Mouse (Mus musculus) testis, adult 2 months (tissue): ENCODE data around the gene Prm3.

Experiments used
- CTCF ChIP-seq: fragments of 200-500 bp; IDR thresholded peaks from 2 replicates; pipeline ENCODE4 v1.5.1; 2012; ENCODE audit warnings: low read depth, mild to moderate bottlenecking, inconsistent platforms, low read length, moderate library complexity; ENCODE audit not compliant: control insufficient read depth, insufficient read depth, insufficient replicate concordance
- POLR2A ChIP-seq: fragments of 200-500 bp; IDR thresholded peaks from 2 replicates; pipeline ENCODE4 v1.6.1; 2012; ENCODE audit warnings: low read depth, mild to moderate bottlenecking, inconsistent platforms, low read length, moderate library complexity; ENCODE audit not compliant: control insufficient read depth

DNA sequence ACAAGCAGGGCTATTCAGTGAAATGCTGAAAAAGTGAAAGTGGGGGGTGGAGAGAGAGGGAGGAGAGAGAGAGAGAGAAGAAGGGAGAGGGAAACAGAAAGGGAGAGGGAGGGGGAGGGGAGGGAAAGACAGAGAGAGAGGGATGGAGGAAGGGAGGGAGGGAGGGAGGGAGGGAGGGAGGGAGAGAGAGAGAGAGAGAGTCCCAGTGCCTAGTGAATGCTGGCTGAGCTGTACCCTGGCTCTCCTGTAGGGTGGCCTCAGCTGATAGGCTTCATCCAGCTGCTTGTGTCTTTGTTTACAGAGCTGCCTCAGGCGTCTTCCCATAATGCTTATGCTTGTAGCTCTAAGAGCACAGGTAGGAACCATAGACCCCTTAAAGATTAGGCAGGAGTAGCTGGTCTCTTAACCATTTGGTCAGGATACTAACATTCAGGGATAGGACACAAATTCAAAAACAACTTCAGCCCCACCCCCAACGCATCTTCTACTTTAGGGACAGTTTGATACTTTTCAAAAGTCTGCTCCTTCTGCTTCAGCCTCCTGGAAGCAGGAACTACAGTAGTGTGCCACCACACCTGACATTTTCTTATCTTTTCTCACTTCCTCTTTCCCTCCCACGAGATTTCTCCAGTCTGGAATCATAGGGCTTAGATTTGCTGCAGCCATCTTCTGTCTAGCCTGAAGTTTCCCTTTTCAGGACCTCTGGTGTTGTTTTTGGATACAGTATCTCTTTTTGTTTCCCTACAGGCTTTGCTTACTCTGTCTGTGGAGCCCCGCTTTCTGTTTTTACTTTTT lies 20.0 kb downstream of the Prm3 start:
- TF ChIP-seq POLR2A = no peak
- TF ChIP-seq CTCF = no peak
